Mouse (Mus musculus) forebrain, embryonic 13.5 days (tissue): ENCODE measurements around the gene Klra2. TPM values are rescaled to one million over a fixed set of nuclear protein-coding genes. Genes with fewer than 3 reads are reported as not detected.

ENCODE experiments used
- ATAC-seq: fragments of 200-750 bp; cut with Nextera tagmentation; 2 replicates; pipeline ENCODE4 v1.8.0; 2017
- H3K27ac ChIP-seq: fragments of 300-500 bp; sonication (generic); 2 replicates; pipeline ENCODE4 v1.5.1; 2015; ENCODE audit warnings: inconsistent platforms, mild to moderate bottlenecking, moderate library complexity
- H3K27me3 ChIP-seq: fragments of 300-500 bp; sonication (generic); 2 replicates; pipeline ENCODE4 v1.6.1; 2015; ENCODE audit warnings: mild to moderate bottlenecking, inconsistent platforms
- H3K36me3 ChIP-seq: fragments of 300-500 bp; sonication (generic); 2 replicates; pipeline ENCODE4 v1.6.1; 2015; ENCODE audit warnings: mild to moderate bottlenecking, inconsistent platforms; ENCODE audit not compliant: poor library complexity, severe bottlenecking
- H3K4me1 ChIP-seq: fragments of 300-500 bp; sonication (generic); 2 replicates; pipeline ENCODE4 v1.6.1; 2015; ENCODE audit warnings: inconsistent platforms
- H3K4me2 ChIP-seq: fragments of 300-500 bp; sonication (generic); 2 replicates; pipeline ENCODE4 v1.6.1; 2015; ENCODE audit warnings: inconsistent platforms, mild to moderate bottlenecking, moderate library complexity
- H3K4me3 ChIP-seq: fragments of 300-500 bp; sonication (generic); 2 replicates; pipeline ENCODE4 v1.5.1; 2015; ENCODE audit warnings: mild to moderate bottlenecking, inconsistent platforms
- H3K9ac ChIP-seq: fragments of 300-500 bp; sonication (generic); 2 replicates; pipeline ENCODE4 v1.6.1; 2015; ENCODE audit warnings: mild to moderate bottlenecking, inconsistent platforms
- H3K9me3 ChIP-seq: fragments of 300-500 bp; sonication (generic); replicated peaks from 2 replicates; pipeline ENCODE4 v1.6.1; 2016; ENCODE audit warnings: inconsistent platforms
- WGBS: fragments of 180-500 bp; shearing (Covaris S2); methylation state at CpG from one replicate; pipeline ENCODE4 v1.1.7; 2015; 5-methylcytosine and 5-hydroxymethylcytosine counted together
- polyA plus RNA-seq: library from polyadenylated mRNA; unstranded; fragments of >200 nt; fragmentation: Nextera tagmentation; extraction: Ambion mirVana; gene quantifications from 2 replicates; pipeline ENCODE4 v1.2.1, GENCODE M21; 2015

Gene Klra2
- polyA plus RNA-seq, 1 experiment from 2014 or later: not detected

DNA sequence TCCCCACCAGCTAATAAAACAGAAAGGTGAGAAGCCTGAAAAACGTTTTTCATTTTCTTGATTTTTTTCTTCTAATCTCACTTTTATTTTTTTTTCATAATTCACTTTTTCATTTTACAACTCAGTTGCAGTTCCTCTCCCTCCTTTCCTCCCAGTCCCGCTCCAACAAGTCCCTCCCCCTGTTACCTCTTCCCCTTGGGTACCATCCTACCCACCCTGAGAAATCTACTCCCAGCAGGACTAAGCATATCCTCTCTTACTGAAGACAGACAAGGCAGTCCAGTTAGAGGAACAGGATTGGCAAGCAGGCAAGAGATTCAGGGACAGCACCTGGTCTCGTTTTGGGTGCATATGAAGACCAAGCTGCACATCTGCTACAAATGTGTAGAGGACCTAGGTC, 15.6 kb upstream of the Klra2 start:
- Histone ChIP-seq H3K27ac (no peak overlapping the region), H3K4me3 (no peak overlapping the region), H3K4me1 (no peaks in the 10 kb centered on the region), H3K9ac (no peak overlapping the region), H3K4me2 (no peak overlapping the region), H3K9me3 (peaks cover 4% of the 10 kb centered on the region; the same call in 1 of the 2 replicates), H3K36me3 (no peaks in the 10 kb centered on the region), H3K27me3 (no peaks in the 10 kb centered on the region)
- ATAC-seq: no peak
- WGBS: 68% methylated on average over 3 of the region's 3 CpGs

DNA sequence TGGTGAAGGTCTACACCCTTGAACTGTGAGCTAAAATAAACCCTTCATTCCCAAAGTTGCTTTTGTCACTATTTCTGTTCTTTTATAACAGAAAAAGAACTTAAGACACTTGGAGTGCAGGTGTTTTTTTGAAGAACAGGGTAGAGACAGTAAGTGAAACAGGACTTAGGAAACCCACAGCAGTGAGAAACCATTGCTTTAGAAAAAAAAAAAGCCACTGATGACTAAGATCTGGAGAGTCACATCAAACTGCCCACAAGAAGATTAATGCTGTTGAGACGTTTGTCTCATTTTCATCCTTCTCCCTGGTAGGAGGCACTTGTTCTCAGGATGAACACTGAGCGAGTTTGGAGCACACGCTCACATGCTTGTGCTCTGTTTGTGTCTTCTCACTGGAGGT, 14.8 kb upstream of the Klra2 start:
- no peak for ATAC-seq
- WGBS: 85% methylated on average over 3 of the region's 3 CpGs

GRCm38 (mm10) chr6:131245081-131245480, 2.1 kb downstream of the Klra2 start:
- no peaks in the 10 kb centered on the region for H3K36me3 ChIP-seq
- H3K27ac ChIP-seq: no peak overlapping the region
- 79% methylated on average over 2 of the region's 2 CpGs for WGBS
- H3K4me1 ChIP-seq: no peaks in the 10 kb centered on the region
- no peak overlapping the region for H3K4me2 ChIP-seq
- peaks cover 8% of the 10 kb centered on the region; the same call in 1 of the 2 replicates for H3K9me3 ChIP-seq
- H3K4me3 ChIP-seq: no peak overlapping the region
- H3K9ac ChIP-seq: no peak overlapping the region
- no peaks in the 10 kb centered on the region for H3K27me3 ChIP-seq
- no peak for ATAC-seq

More for the DNA sequence above, 14.8 kb upstream of the Klra2 start:
- Histone ChIP-seq H3K27me3 (no peaks in the 10 kb centered on the region), H3K9ac (no peak overlapping the region), H3K27ac (no peak overlapping the region), H3K36me3 (no peaks in the 10 kb centered on the region), H3K4me1 (no peaks in the 10 kb centered on the region), H3K4me2 (no peak overlapping the region), H3K9me3 (peaks cover 4% of the 10 kb centered on the region; the same call in 1 of the 2 replicates), H3K4me3 (no peak overlapping the region)

Other genes with a start within 250 kb of the Klra2 start
- gene Magohb, start 45.9 kb upstream of the Klra2 start, polyA plus RNA-seq: 57.7 and 64.1 TPM in 2 replicates
- gene Styk1, start 106.2 kb upstream of the Klra2 start, polyA plus RNA-seq: 1.2 and 1.6 TPM in 2 replicates
- 27.4 and 27.9 TPM in 2 replicates for gene Ybx3, start 141.1 kb upstream of the Klra2 start, polyA plus RNA-seq
- gene 5430401F13Rik, start 239.0 kb upstream of the Klra2 start, polyA plus RNA-seq: not detected in 2 replicates
- not detected in 2 replicates for gene Gm6619, start 239.0 kb upstream of the Klra2 start, polyA plus RNA-seq